Mouse (Mus musculus) MEL (cell line): ENCODE results near the gene Tepp. TPM values are rescaled to one million over a fixed set of nuclear protein-coding genes. Genes with fewer than 3 reads are reported as not detected.

Experiments used
- DNase-seq: peaks from one replicate; pipeline ENCODE4 v3.0.0; 2011; ENCODE audit warnings: low read depth, low spot score
- H3K27ac ChIP-seq: 2 replicates; pipeline ENCODE4 v1.5.1; 2012; ENCODE audit warnings: low read depth, mild to moderate bottlenecking, control low read depth, low read length, moderate library complexity; ENCODE audit not compliant: control insufficient read depth
- H3K27me3 ChIP-seq, 2 experiments: fragments of 150-350 bp in 1 of 2; sonication (generic) in 1 of 2; 2 replicates each; pipeline ENCODE4 v1.6.1; 2012; ENCODE audit warnings: low read length in 2 of 2, mild to moderate bottlenecking in 2 of 2, improper control_type of control experiment in 1 of 2, moderate library complexity in 1 of 2; ENCODE audit not compliant: insufficient read depth in 2 of 2, control insufficient read depth in 1 of 2
- H3K36me3 ChIP-seq, 2 experiments: 2 replicates each; pipeline ENCODE4 v1.6.1; 2012 to 2014; ENCODE audit warnings: low read length in 2 of 2, improper control_type of control experiment in 1 of 2, inconsistent platforms in 1 of 2, mild to moderate bottlenecking in 1 of 2; ENCODE audit not compliant: insufficient read depth in 2 of 2, control insufficient read depth in 1 of 2
- H3K4me1 ChIP-seq, 2 experiments: fragments of 150-350 bp in 1 of 2; sonication (generic) in 1 of 2; 2 replicates each; pipeline ENCODE4 v1.6.1; 2012; ENCODE audit warnings: low read length in 2 of 2, improper control_type of control experiment in 1 of 2, mild to moderate bottlenecking in 1 of 2; ENCODE audit not compliant: insufficient read depth in 2 of 2, control insufficient read depth in 1 of 2
- H3K4me3 ChIP-seq, 2 experiments: fragments of 150-350 bp in 1 of 2; sonication (generic) in 1 of 2; 2 replicates each; pipeline ENCODE4 v1.5.1; 2012; ENCODE audit warnings: low read depth in 2 of 2, low read length in 2 of 2, mild to moderate bottlenecking in 2 of 2, moderate library complexity in 2 of 2, control low read depth in 1 of 2, improper control_type of control experiment in 1 of 2; ENCODE audit not compliant: control insufficient read depth in 1 of 2, insufficient read depth in 1 of 2
- H3K79me2 ChIP-seq: 2 replicates; pipeline ENCODE4 v1.6.1; 2012; ENCODE audit warnings: mild to moderate bottlenecking, low read length, moderate library complexity; ENCODE audit not compliant: control insufficient read depth, poor library complexity, insufficient read depth
- H3K9ac ChIP-seq: 2 replicates; pipeline ENCODE4 v1.6.1; 2012; ENCODE audit warnings: low read depth, mild to moderate bottlenecking, control low read depth, low read length, moderate library complexity; ENCODE audit not compliant: control insufficient read depth, poor library complexity, severe bottlenecking
- H3K9me3 ChIP-seq: fragments of 150-350 bp; sonication (generic); replicated peaks from 2 replicates; pipeline ENCODE4 v1.6.1; 2012; ENCODE audit warnings: mild to moderate bottlenecking, low read length, improper control_type of control experiment, moderate library complexity; ENCODE audit not compliant: insufficient read depth
- BHLHE40 ChIP-seq: IDR thresholded peaks from 2 replicates; pipeline ENCODE4 v1.6.1; 2012; ENCODE audit warnings: low read depth, mild to moderate bottlenecking, inconsistent platforms, low read length, improper control_type of control experiment, borderline replicate concordance
- CHD1 ChIP-seq: IDR thresholded peaks from 2 replicates; pipeline ENCODE4 v1.6.1; 2012; ENCODE audit warnings: low read depth, mild to moderate bottlenecking, inconsistent platforms, low read length, improper control_type of control experiment
- CTCF ChIP-seq, 3 experiments: IDR thresholded peaks in 2 of 3; conservative IDR thresholded peaks in 1 of 3; 2 replicates each; pipeline ENCODE4 v1.5.1; 2011 to 2012; ENCODE audit warnings: low read length in 3 of 3, low read depth in 2 of 3, mild to moderate bottlenecking in 2 of 3, improper control_type of control experiment in 1 of 3, inconsistent platforms in 1 of 3, mixed read lengths in 1 of 3, moderate library complexity in 1 of 3; ENCODE audit not compliant: control insufficient read depth in 1 of 3, insufficient read depth in 1 of 3, poor library complexity in 1 of 3, severe bottlenecking in 1 of 3
- E2F4 ChIP-seq: IDR thresholded peaks from 2 replicates; pipeline ENCODE4 v1.6.1; 2011; ENCODE audit warnings: low read depth, low read length, improper control_type of control experiment, borderline replicate concordance
- ELF1 ChIP-seq: IDR thresholded peaks from 2 replicates; pipeline ENCODE4 v1.6.1; 2014; ENCODE audit warnings: low read depth, mild to moderate bottlenecking, inconsistent platforms, low read length, improper control_type of control experiment, moderate library complexity
- ETS1 ChIP-seq: IDR thresholded peaks from 2 replicates; pipeline ENCODE4 v1.6.1; 2012; ENCODE audit warnings: low read depth, mild to moderate bottlenecking, inconsistent platforms, low read length, improper control_type of control experiment, moderate library complexity
- HCFC1 ChIP-seq: IDR thresholded peaks from 2 replicates; pipeline ENCODE4 v1.6.1; 2012; ENCODE audit warnings: low read depth, mild to moderate bottlenecking, inconsistent platforms, low read length, improper control_type of control experiment, moderate library complexity
- MAX ChIP-seq: IDR thresholded peaks from 2 replicates; pipeline ENCODE4 v1.6.1; 2011; ENCODE audit warnings: low read length, improper control_type of control experiment
- MAZ ChIP-seq: IDR thresholded peaks from 2 replicates; pipeline ENCODE4 v1.6.1; 2012; ENCODE audit warnings: low read depth, mild to moderate bottlenecking, inconsistent platforms, low read length, improper control_type of control experiment
- MXI1 ChIP-seq: IDR thresholded peaks from 2 replicates; pipeline ENCODE4 v1.6.1; 2011; ENCODE audit warnings: mild to moderate bottlenecking, low read depth, low read length, improper control_type of control experiment
- NELFE ChIP-seq: IDR thresholded peaks from 2 replicates; pipeline ENCODE4 v1.6.1; 2011; ENCODE audit warnings: low read depth, low read length, improper control_type of control experiment
- NRF1 ChIP-seq: IDR thresholded peaks from 2 replicates; pipeline ENCODE4 v1.6.1; 2014; ENCODE audit warnings: low read depth, mild to moderate bottlenecking, inconsistent platforms, low read length, improper control_type of control experiment, moderate library complexity; ENCODE audit not compliant: poor library complexity, insufficient read depth, severe bottlenecking
- POLR2A ChIP-seq, 2 experiments: IDR thresholded peaks; 2 replicates each; pipeline ENCODE4 v1.6.1; 2011 to 2012; ENCODE audit warnings: low read length in 2 of 2, mild to moderate bottlenecking in 2 of 2, control low read depth in 1 of 2, improper control_type of control experiment in 1 of 2, low read depth in 1 of 2, moderate library complexity in 1 of 2; ENCODE audit not compliant: control insufficient read depth in 1 of 2, insufficient read depth in 1 of 2, poor library complexity in 1 of 2
- POLR2AphosphoS2 ChIP-seq: IDR thresholded peaks from 2 replicates; pipeline ENCODE4 v1.6.1; 2011; ENCODE audit warnings: low read length, improper control_type of control experiment
- RAD21 ChIP-seq: IDR thresholded peaks from 2 replicates; pipeline ENCODE4 v1.6.1; 2011; ENCODE audit warnings: mild to moderate bottlenecking, low read depth, low read length, improper control_type of control experiment
- SIN3A ChIP-seq: IDR thresholded peaks from 2 replicates; pipeline ENCODE4 v1.6.1; 2012; ENCODE audit warnings: low read length, improper control_type of control experiment, inconsistent platforms
- SMC3 ChIP-seq: IDR thresholded peaks from 2 replicates; pipeline ENCODE4 v1.6.1; 2011; ENCODE audit warnings: low read depth, low read length, improper control_type of control experiment
- TAL1 ChIP-seq: IDR thresholded peaks from 2 replicates; pipeline ENCODE4 v1.6.1; 2012; ENCODE audit warnings: mild to moderate bottlenecking, inconsistent platforms, low read length, moderate library complexity, mixed read lengths
- TCF12 ChIP-seq: IDR thresholded peaks from 2 replicates; pipeline ENCODE4 v1.6.1; 2014; ENCODE audit warnings: low read depth, mild to moderate bottlenecking, inconsistent platforms, low read length, improper control_type of control experiment, moderate library complexity
- polyA plus RNA-seq, 2 experiments: library from polyadenylated mRNA; stranded (reverse) in 1 of 2; unstranded in 1 of 2; fragments of >175 nt in 1 of 2; fragments of >200 nt in 1 of 2; gene quantifications; 2 replicates each; pipeline versions ENCODE4 v1.2.1 to v1.2.4; 2012; ENCODE audit warnings: low replicate concordance in 2 of 2, low read depth in 1 of 2; ENCODE audit not compliant: insufficient read length in 2 of 2, insufficient read depth in 1 of 2, missing spikeins in 1 of 2
- total RNA-seq: library from RNA; depleted of rRNA; stranded (reverse); fragments of 300-350 nt; gene quantifications from 2 replicates; pipeline ENCODE4 v1.2.3, GENCODE M21; 2012

Tepp gene
- total and polyA plus RNA-seq, 3 experiments = not detected

GRCm38 (mm10) chr8:95331720-95332436, 21.5 kb downstream of the Tepp start, which contains the start of the genes Zfp319 and Usb1:
Gene Zfp319 (minus strand): TSS chr8:95331950.
Gene Usb1 (plus strand): TSS chr8:95332284.
- H3K27me3 ChIP-seq = no peaks in the 10 kb centered on the region
- peak within 1 kb of the TSS; percentile 83 for H3K9ac ChIP-seq
- peaks cover 4 to 15% of the 10 kb centered on the region in 2 experiments; a peak in 2 of 4 replicates for H3K4me1 ChIP-seq
- peak; percentile 63 for TF ChIP-seq TCF12
- TF ChIP-seq NRF1 = no peak
- peak; percentile 48 to 80 (median 69); a peak in 5 of 6 replicates for TF ChIP-seq CTCF (IDR thresholded peaks at IDR 0.05 in 2 of 3, conservative IDR thresholded peaks at IDR 0.05 in 1 of 3; ENCODE audit: control insufficient read depth in 1 of 3, insufficient read depth in 1 of 3, low read depth in 2 of 3, low read length in 3 of 3, poor library complexity in 1 of 3, severe bottlenecking in 1 of 3)
- TF ChIP-seq SMC3 = peak; percentile 14; the same call in 1 of the 2 replicates
- TF ChIP-seq RAD21 = peak; percentile 49
- TF ChIP-seq NELFE = peak; percentile 75
- peak; percentile 86 for TF ChIP-seq ELF1
- no peak for TF ChIP-seq ETS1
- TF ChIP-seq MAX = peak; percentile 10; the same call in 1 of the 2 replicates
- TF ChIP-seq SIN3A = no peak; the same call in 1 of the 2 replicates
- peak; percentile 77 for TF ChIP-seq HCFC1
- no peak for TF ChIP-seq BHLHE40
- peak; percentile 74 for TF ChIP-seq MAZ
- TF ChIP-seq E2F4 = no peak
- peak; percentile 45; the same call in 1 of the 2 replicates for TF ChIP-seq MXI1
- TF ChIP-seq POLR2AphosphoS2 = 0 out of 2 replicates have a peak, but pooled peaks have one; percentile 45
- no peak for TF ChIP-seq TAL1
- no peak for TF ChIP-seq CHD1
- TF ChIP-seq POLR2A (IDR thresholded peaks at IDR 0.05; ENCODE audit: control insufficient read depth in 1 of 2, insufficient read depth in 1 of 2, low read depth in 1 of 2, low read length in 2 of 2, poor library complexity in 1 of 2) = peak; percentile 43 to 85
- H3K79me2 ChIP-seq = peaks cover 7% of the 10 kb centered on the region; the same call in 1 of the 2 replicates
- H3K4me3 ChIP-seq = peak within 1 kb of the TSS; percentile 71 to 89
- no peaks in the 10 kb centered on the region for H3K9me3 ChIP-seq
- peak within 1 kb of the TSS; percentile 76 for H3K27ac ChIP-seq
- peaks cover 0 to 9% of the 10 kb centered on the region in 2 experiments; a peak in 3 of 4 replicates for H3K36me3 ChIP-seq
- peak; percentile 94 for DNase-seq
